Mouse (Mus musculus) ES-CJ7 (cell line): Measurements from ENCODE around the gene Rpl10a.
A peak's percentile ranks its signal among the peaks of the same experiment; 100 is the strongest.

Experiments
- DNase-seq: peaks from one replicate; pipeline ENCODE4 v3.0.0; 2011; ENCODE audit warnings: low read depth, low spot score

Gene Rpl10a

GRCm38 (mm10) chr17:28308297-28309195 lies 19.7 kb upstream of the Rpl10a start:
- DNase-seq: peak; percentile 91

- DNase-seq: peak; percentile 77
Measured at GRCm38 (mm10) chr17:28310831-28311230, 17.4 kb upstream of the Rpl10a start.

- DNase-seq: no peak
Measured at GRCm38 (mm10) chr17:28311366-28312132, 16.7 kb upstream of the Rpl10a start.

GRCm38 (mm10) chr17:28312232-28313211 lies 15.7 kb upstream of the Rpl10a start:
- peak; percentile 61 for DNase-seq

- DNase-seq: peak; percentile 100
Measured at GRCm38 (mm10) chr17:28313212-28313879, 14.9 kb upstream of the Rpl10a start, which contains the start of gene Fance. Gene Fance, plus strand, starts transcription at chr17:28313519.

GRCm38 (mm10) chr17:28313880-28314225 lies 14.4 kb upstream of the Rpl10a start:
- peak; percentile 38 for DNase-seq

GRCm38 (mm10) chr17:28315611-28316160 lies 12.6 kb upstream of the Rpl10a start:
- no peak for DNase-seq

- peak; percentile 54 for DNase-seq
Measured at GRCm38 (mm10) chr17:28316476-28316875, 11.8 kb upstream of the Rpl10a start.

- DNase-seq: no peak
Measured at GRCm38 (mm10) chr17:28317091-28317490, 11.2 kb upstream of the Rpl10a start.

- no peak for DNase-seq
Measured at GRCm38 (mm10) chr17:28317725-28318124, 10.5 kb upstream of the Rpl10a start.

- DNase-seq: no peak
Measured at GRCm38 (mm10) chr17:28321700-28322099, 6.6 kb upstream of the Rpl10a start.

- peak; percentile 72 for DNase-seq
Measured at GRCm38 (mm10) chr17:28323786-28324185, 4.5 kb upstream of the Rpl10a start.

GRCm38 (mm10) chr17:28324416-28324815 lies 3.9 kb upstream of the Rpl10a start:
- DNase-seq: peak; percentile 82

GRCm38 (mm10) chr17:28325751-28326150 lies 2.5 kb upstream of the Rpl10a start:
- no peak for DNase-seq

GRCm38 (mm10) chr17:28326951-28327350 lies 1.3 kb upstream of the Rpl10a start:
- DNase-seq: no peak

GRCm38 (mm10) chr17:28327673-28328325 lies 472 bp upstream of the Rpl10a start:
- no peak for DNase-seq

GRCm38 (mm10) chr17:28328946-28329345 lies 675 bp downstream of the Rpl10a start:
- DNase-seq: no peak

- DNase-seq: no peak
Measured at GRCm38 (mm10) chr17:28329503-28330231, 1.4 kb downstream of the Rpl10a start.

- no peak for DNase-seq
Measured at GRCm38 (mm10) chr17:28330232-28330546, 1.9 kb downstream of the Rpl10a start.
